Mouse (Mus musculus) ES-CJ7 (cell line): ENCODE results near the gene Vpreb1.
"Not testable (repeated sequence)": the region's sequence is repeated elsewhere in the genome, so short reads cannot be mapped to it uniquely, and the experiment has no call there.

Experiments used
- DNase-seq: peaks from one replicate; pipeline ENCODE4 v3.0.0; 2011; ENCODE audit warnings: low read depth, low spot score

The Vpreb1 gene

DNA sequence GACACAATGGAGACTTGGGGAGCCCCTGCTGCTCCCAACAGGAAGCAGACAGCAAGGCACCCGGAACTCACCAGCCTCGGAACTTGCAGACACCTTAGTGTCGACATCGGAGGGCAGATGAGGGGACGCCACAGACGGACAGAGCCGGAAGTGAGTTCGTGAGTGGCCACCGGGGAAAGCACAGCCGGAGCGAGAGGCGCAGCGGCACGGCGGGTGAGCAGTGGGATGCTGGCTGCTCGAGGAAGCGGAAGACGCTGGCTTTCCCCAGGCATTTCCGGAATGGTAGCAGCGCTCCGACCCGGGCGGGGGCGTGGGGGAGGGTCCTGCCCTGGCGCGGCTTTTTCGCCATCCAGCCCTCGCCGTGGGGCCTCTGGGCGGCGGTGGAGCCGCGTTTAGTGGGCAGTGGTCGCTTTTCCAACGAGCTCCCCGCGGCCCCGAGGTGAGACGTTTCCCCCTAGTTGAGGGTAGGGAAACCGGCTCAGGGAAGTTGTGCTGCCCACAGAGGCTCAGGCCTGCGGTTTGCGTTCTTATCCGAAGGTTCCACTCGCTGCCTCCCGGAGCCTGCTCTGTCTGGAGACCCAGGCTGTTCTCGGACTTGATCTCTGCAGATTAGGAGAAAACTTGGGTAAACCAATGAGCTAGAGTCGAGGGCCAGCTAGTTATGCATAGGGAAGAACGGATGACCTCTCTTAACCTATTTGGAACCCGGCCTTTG, at the start of gene Vpreb1, which contains the start of gene Top3b:
TSS of gene Vpreb1 (minus strand) at position 227 of the 715 bp plus-strand sequence.
TSS of gene Top3b (plus strand) at position 120 of the 715 bp plus-strand sequence.
- peak; percentile 98 for DNase-seq

DNA sequence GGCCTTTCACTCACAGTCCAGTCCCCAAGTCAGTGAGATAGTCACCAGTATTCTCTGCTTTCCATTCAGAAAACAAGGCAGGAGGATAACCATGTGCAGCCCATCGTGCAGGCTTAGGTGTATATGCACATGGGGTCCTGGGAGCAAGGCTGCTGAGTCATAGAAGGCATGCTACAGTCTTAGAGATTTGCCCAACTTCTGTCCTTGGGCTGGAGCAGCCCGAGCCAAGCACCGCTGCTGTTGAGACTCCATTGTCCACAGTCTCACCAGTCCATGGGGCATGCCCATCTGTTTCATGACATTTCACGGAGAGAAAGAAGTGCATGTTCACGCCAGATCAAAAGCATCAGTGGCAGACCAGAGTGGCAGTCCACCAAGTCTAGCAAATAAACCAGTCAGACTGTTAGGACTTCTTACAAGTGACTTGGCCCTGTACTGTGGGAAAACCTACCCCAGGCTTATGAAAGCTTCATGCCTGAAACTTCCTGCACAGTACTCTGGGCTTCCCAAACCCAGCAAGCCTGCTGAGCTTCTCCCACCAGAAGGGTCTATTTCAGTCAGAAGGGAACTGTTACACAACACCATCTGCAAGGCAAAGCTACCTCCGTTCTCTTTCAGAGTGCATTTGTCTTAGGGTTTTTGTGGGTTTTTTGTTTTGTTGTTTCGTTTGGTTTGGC, 47.9 kb upstream of the Vpreb1 start:
- DNase-seq = no peak

DNA sequence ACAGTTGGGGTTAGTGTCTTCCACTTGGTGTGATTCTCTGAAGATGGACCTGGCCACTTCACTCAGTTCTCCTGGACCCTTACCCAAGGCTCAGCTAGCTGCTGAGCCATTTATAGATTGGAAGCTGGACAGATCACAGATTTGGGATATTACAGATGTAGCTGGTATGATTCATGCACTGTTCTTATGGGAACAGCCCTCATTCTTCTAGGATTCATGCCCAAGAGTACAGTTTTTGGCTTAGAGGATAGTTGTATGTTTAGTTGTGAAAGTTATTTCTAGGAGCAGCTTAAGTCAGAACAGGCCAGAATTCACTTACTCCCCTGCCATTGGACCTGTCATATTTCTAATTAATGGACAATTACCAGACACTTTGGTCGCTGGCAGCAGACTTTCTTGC, 42.8 kb upstream of the Vpreb1 start:
- no peak for DNase-seq

DNA sequence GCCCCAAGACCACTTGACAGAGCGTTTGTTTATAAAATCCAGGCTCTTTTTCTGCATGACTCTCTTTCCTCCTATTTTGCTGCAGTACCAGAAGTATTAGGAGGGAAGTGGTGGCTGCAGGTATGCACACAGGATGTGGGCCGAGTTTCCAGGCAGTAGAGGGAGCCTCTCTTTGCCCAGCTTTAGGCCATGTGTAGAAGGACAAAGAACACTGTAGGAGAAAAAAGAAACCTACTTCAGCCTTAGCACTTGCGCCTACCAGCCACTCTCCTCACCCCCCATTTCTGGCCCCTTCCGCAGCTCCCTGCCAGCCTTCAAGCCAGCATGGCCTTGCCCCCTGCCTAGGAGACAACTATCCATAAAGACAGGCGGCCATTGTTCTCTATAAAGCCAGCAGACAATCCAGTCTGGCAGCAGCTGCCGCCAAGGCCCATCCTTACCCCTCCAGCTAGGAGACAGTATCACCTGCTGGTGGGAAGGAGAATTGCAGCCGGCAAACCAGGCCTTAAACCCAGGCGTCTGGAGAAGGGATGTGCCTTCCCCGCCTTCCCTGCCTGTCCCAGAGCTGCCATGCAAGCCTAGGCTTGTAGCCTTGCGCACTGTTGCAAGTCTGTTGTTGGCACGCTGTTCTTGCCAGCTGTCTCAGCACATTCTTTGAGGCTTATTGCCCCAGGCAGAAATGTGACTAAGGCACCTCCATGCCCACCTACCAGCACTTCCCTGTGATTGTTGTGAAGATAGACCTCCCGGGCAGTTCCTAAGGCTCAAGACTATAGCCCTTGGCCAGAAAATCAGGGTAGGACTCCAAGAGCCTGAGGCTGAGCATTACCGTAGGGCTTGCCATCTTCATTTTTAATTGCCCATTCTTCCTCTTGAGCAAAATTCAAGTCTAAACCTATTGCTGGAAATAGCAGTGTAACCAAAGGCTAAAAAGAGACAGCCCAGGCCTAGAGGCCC, 41.3 kb upstream of the Vpreb1 start:
- peak; percentile 91 for DNase-seq

DNA sequence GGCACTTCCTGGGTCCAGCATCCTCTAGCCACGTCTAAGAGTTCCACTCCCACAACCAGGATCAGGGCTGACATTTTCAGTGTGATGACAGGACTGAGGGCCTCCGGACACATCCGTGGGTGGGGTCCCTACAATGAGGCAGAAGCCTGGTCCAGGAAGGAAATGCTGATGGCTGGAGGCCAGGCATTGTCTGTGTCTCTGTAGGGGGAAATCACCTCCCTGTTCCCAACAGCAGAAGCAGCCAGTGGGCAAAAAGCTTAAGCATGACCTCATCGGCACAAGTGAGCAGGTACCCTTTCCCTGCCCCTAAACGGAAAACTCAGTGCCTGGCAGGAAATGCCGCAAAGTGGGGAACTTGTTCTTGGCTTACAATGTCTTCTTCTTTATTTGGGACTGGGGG, 37.2 kb upstream of the Vpreb1 start:
- DNase-seq = peak; percentile 64

DNA sequence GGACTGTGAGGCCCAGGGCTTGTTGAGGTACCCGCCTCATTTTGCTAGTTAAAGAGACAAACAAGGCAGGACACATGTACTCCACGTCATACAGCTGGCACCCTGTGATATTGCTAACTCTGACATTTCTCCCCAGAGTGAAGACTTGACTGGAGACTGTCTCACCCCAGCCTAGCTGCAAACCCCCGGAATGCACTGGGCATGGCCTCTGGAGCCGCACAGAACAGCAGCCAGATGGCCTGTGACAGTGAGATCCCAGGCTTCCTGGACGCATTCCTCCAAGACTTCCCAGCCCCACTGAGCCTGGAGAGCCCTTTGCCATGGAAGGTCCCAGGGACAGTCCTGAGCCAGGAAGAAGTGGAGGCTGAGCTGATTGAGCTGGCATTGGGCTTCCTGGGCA, 32.5 kb upstream of the Vpreb1 start:
- DNase-seq = no peak

DNA sequence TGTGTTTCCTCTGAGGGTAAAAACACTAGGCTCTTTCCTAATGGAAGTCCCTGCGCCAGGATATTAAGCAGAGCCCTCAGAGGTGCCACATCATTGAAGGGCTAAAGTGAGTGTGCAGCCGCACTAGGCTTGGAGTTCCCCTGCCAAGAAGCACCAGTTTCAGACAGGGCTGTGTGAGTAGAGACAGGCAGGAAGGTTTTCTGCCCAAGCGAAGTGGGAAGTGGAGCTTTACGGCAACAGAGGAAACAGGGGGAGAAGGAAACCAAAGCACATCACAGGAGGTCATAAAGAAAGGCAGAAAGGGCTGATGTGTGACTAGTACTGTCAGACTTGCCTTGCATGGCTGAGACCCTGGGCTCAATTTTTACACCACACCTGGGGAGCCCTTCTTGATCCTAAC, 31.7 kb upstream of the Vpreb1 start:
- DNase-seq = no peak

DNA sequence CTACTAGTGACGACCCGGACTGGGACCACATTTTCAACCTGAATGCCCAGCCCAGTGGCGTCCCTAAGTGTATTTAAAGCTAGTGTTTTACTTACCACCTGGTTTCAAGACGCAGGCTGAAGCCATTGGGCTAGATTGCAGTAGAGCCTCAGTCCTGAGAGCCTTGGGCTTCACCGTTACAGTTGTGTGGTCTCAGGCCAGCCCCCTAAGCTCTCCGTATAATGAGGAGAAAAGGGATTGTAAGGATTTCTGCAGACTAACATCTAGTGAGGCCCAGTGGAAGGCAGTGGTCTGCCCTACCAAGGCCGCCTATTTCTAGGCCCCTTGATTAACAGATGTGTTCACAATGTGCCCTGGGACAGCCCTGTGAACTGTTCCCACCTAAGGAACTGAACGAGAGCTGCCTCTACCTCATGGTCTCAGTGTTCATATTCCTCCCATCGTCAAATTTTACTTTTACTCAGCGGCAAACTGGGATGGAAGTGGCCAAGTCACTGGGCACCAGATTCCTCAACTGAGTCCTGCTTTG, 26.5 kb upstream of the Vpreb1 start:
- no peak for DNase-seq

DNA sequence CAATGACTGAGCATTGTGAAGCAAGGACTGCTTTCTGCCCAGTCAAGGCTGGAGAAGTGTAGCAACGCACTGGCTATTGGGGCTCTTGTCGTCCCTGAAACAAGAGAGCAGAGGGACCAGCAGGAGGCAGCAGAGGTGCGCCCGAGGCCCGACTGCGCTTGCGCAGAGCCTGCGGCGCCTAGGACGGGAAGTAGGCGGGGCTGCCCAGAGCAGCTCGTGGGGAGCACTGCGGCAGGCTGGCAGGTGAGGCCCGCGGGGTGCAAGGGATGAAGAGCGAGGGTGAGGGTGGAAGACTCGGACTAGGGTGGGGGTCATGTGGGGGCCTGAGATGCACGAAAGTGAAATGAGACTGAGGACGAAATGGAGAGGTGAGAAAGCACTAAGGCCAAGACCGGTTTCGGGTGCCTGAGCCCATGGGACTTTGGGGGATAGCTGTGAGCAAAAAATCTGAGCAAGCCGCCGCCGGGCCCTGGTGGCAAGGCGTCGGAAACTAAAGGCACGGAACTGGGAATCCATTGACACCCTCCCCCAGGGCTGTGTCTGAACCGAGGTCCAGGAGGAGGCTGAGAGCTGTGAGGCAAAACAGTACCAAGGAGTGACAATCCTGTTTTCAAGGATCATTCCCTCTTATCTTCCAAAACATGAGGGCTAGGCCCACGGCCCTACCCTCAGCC, 25.9 kb upstream of the Vpreb1 start, which contains the start of gene Ppm1f:
TSS of gene Ppm1f (plus strand) at position 88 of the 674 bp plus-strand sequence.
- peak; percentile 94 for DNase-seq

DNA sequence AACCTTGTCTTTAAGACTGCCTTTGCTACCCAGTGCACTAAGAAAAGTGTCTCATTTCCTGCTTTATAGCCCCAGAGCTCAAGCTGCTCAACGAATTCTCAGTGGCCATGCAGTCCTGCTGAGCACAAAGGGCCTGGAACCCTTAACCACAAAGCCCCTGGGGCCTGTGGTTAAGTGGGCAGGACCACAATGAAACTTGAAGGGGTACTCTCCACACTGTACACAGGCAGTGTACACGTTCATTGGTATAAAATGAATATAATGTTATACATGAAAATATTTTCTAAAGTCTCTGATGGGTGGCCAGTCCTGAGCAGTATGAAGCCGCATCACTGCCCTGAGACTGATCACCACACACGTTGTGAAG, 25.4 kb upstream of the Vpreb1 start:
- DNase-seq = no peak

DNA sequence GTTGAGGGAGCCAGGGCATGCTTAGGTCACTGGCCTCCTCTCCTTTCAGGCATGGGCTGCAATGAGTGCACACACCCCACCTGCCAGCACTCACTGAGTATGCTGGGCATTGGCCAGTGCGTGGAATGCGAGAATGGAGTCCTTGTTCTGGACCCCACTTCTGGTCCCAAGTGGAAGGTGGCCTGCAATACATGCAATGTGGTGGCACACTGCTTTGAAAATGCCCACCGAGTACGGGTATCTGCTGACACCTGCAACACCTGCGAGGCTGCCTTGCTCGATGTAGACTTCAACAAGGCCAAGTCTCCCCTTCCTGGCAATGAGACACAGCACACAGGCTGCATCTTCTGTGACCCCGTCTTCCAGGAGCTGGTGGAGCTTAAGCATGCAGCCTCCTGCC, 21.7 kb upstream of the Vpreb1 start:
- DNase-seq = no peak

DNA sequence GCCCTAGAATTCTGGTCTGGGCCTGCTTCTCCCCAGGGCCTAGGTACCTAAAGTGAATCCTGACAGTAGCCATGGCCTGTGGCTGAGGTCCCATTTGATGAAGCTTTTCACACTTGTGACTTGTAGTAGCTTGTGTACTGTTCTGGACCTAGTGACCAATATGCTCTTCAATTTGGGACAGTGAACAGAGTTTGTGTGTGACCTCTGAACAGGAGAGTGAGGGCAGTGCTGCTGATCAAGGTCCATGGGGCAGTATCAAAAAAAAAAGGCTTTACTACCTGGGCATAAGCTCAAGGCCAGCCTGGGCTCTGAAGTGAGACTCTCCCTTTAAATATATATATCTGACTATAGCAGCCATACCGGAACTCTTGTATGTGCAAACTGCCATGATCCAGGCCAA, 17.7 kb upstream of the Vpreb1 start:
- DNase-seq = no peak

DNA sequence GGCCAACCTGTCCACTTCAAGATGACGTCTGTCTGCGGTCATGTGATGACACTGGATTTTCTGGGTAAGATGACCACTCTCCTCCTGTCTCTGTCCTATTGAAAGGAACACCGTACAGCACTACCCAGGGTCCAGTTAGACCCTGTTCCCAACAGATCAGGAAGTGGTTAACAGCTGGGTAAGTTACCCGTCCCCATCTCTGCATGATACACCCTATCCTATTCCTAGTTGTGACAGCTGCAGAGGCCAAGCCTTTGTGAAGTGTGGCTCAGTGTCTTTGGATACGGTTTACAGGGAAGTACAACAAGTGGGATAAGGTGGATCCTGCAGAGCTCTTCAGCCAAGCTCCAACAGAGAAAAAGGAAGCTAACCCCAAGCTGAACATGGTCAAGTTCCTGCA, 8.4 kb upstream of the Vpreb1 start:
- DNase-seq = no peak

DNA sequence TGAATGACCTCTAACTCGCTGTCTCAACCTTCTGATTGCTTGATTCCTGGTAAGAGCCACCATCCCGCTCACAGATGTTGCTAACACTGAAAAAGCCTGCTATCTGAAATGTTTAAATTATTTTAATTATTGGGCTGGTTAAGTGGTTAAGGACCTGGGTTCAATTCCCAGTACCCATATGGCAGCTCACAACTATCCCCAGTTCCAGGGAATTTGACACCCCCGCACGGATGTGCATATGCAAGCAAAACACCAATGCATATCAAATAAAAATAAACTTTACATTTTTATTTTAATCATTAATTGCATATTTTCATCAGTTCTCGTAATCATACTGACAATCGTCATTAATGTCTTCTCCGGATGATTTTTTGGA, 414 bp downstream of the Vpreb1 start:
- DNase-seq = no peak

DNA sequence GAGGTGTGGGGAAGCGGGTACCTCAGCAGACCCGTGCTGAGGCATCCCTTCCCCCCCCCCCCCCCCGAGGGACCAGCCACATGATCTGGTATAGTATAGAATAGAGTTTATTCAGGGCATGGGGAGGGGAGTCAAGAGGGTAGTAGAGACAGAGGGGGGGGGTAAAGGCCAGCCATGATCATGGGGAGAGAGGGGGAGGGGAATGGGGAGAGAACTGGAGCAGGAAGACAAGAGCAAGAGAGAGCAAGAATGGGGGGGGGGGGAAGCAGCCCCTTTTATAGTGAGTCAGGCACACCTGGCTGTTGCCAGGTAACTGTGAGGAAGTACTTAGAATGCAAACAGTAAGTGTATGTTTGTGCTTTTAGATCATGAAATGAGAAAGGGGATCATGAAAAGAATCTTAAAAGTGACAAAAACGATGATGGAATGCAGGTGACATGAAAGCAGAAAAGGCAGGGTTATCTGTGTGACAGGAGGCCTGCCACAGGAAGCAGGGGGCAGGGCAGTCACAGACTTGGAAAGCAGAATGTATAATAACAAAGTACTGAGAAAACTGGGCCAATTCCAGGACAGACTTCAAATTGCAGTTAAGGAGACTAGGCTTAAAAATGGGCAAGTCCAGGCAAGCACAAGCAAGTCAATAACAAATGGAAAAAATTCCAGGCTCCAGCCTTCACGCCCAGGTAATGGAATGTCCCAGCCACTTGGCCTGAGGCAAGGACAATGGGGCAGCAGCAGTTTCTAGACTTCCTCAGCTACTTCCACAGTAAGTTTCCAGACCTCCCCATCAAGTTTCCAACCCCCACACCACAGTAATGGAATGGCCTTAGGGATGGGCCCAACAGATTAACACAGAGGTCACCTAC, 4.7 kb downstream of the Vpreb1 start:
- peak; percentile 97 for DNase-seq

DNA sequence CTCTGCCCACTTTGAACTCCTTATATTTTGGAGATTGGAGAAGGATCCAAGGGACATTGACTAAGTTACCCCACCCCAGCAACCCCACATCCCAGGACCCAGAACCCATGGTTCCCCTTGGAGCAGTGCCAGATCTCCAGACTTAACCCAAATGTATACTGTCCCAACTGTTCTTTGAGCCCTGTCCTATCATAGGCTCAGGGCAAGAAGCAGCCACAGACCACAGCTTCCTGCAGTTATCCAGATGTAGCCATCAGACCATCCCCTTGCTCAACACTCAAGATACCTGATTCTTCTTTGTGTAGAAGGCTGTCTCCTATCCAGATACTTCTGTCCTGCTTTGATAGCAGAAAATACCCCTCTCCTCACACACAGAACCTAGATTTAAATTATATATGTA, 5.4 kb downstream of the Vpreb1 start:
- no peak for DNase-seq

DNA sequence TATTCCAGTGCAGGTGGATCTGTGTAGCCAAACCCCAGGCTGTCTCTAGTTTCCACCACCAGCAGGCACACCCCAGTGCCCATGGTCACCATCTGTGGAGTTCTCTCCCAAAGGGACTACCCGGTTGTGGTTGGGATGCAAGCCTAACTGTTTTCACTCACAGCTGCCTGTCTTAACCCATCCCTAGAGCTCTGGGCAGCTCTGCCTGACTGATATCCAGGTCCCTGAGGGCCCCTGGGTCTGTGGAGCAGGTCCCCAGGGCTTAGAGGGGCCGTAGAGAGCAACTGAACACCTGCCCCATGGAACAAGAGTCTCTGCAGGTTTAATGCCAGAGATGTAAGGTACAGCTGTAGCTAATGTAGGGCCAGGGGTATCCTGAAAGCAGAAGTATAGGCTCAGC, 6.7 kb downstream of the Vpreb1 start, which contains the start of gene Igll1:
TSS of gene Igll1 (minus strand) at position 8 of the 400 bp plus-strand sequence.
- DNase-seq = no peak

DNA sequence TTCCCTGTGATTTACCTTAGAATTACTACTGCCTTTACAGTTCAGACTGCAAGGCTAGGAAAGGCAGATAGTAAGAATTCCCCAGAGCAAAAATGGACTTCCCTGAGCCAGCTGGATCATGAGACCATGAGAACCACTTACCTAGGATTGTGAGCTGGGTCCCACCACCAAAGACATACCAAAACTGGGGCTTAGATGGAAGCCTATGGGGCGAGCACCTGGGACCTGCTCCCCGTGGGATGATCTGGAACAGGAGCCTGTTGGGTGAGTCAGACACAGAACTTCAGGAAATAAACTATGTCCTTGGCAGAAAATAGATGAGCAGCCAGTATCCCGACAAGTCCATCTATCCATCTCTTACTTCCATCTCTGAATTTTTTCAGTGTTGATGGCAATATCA, 8.4 kb downstream of the Vpreb1 start:
- no peak for DNase-seq

DNA sequence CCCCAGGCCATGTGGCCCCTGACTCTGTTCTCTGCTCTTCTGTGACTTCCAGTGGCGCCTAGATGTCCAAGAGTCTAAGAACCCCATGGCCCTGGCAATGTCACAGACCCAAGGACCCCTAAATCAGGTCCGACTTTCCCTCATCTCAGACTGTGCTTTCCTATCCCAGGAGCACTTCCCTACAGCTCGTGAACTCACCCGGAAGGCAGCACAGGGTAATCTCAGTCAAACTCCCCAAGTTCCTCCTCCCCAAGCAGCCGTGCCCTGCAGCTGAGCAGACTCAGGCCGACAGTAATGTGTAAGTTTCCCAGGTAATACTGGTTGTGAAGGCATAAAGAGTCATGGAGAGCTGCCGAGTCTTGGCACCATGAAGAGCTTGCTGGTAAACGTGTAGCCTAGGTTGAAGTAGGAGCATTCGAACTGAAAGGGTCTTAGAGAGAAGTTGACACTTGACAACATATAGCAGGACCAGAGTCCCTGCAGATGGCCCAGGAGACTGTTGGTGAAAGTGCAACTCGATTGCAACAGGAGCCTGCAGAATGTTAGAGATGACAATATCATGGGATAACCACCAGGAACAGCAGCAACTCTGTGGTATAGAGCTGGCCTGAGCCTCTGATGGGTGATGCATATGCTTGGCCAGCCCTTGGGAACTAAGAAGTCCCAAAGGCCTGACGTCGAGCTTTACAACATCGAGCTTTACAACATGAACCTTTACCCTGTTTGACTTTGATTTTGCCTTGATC, 13.7 kb downstream of the Vpreb1 start:
- no peak for DNase-seq

DNA sequence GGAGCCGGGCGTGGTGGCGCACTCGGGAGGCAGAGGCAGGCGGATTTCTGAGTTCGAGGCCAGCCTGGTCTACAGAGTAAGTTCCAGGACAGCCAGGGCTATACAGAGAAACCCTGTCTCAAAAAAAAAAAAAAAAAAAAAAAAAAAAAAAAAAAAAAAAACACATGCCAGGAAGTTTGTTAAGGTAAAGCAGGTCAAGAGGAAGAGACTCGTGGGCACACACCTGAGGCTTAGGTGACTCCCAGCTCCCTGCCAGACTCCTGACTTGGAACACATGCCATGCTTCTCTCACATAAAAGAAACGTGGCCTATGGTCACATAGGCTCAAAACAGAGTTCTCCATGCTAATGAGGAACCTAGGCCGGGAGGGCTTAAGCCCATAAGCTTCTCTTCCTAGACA, 14.6 kb downstream of the Vpreb1 start:
- not testable (repeated sequence) for DNase-seq
